Mouse (Mus musculus): ENCODE results near the gene Tnpo1.
A peak's percentile ranks its signal among the peaks of the same experiment; 100 is the strongest.

The Tnpo1 gene

DNA sequence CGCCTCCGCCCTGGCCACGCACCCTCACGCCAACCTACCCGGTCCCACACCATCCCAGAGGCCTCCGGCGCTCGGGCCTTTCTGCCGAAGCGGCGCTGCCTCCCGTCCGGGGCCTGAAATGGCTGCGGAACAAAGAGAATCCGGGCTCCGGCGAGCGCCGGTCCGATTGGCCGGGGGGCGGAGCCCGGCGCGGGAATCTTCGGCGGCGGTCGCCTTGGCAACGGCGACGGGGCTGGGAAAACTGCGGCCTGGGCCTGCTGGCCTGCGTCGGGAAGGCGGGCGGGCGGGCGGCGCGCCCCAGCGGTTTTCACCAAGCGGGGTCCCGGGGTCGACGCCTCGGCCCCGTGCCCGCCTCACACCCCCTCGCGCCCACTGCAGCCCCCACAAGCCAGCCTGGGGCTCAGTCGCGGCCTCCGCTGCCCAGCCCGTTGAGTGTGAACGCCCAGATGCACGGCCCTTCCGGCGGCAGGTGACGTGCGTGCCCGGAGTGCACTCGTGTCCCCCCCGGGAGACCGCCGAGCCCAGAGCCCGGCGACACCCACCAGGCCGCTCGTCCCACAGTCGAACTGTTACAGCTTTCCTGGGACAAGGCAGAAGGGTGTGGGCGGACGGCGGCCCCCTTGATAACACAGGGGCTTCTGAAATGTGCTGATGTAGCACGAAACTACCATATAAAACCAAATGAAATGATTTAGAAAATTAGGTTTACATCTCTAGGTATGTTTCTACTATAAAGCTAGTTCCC lies at the start of gene Tnpo1:
Gene Tnpo1 (minus strand): TSS at position 172 of the 745 bp plus-strand sequence.
- DNase-seq (ENCODE audit: low read depth, low spot score): peak; percentile 78

DNA sequence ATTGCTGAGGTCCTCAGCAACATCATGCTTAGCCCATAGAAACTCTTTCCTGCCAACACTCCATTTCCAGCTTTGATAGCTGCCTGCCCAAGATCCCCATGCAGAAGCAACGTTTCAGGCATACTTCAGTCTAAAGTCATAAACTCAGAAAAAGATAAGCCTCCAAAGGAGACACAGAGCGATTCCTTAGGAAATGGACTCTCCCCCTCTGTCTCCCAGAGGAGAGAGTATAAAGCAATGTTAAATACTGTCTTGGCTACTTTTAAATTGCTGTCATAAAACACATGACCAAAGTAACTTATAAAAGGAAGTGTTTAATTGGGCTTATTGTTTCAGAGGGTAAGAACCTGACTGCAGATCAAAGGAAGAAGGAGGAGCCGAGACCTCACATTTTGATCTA lies 45.9 kb upstream of the Tnpo1 start:
- DNase-seq (ENCODE audit: low read depth, low spot score): no peak

DNA sequence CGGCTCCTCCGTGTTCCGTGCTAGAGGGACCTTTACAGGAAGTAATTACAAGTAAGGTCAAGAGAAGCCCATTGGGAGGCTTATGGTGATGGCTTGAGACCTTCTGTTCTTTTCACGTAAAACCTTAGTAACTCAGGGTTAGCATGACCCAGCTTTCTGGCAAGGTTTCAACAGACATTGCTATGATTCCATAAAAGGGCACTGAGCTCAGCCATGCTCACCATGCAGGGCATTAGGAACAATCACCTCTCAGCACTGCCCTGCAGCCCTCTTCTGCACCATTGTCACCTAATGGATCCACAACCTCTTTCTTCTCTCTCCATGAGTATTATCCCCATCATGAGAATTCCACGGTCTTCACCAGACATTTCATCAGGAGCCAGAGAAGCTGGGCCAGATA lies 45.5 kb upstream of the Tnpo1 start:
- DNase-seq (ENCODE audit: low read depth, low spot score): no peak

DNA sequence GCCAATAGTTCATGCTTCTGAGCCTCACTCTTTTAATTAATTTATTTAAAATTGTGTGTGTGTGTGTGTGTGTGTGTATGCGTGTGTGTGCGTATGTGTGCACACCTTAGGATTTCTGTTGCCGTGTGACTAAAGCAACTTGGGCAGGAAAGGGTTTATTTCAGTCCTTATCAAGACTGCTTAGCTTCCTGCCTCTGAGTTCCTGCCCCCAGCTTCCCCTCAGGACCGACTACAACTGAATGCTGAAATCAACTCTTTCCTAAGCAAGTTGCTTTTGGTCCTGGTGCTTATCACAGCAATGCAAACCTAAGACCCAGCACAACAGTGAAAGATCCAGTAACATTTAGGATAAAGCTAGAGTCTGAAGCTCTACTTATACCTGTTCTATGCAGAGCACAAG lies 42.3 kb upstream of the Tnpo1 start:
- DNase-seq (ENCODE audit: low read depth, low spot score): no peak

DNA sequence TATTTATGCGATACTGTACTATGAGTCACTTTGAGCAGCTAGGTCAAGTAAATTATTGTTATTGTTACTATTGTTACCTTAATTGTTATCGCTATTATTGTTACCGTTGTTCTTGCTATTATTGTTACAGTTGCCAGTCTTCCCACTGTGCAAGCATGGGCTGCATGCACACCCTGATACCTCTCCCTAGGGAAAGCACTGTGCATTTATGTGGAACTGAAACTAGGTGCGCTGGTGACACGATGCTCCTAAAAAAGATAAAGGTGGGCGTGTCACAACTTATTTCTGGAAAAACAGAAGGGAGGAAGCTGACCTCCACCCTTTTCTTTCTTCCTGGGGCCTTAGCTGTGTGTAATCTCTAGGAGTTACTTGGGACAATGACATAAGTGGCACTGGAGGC lies 41.8 kb upstream of the Tnpo1 start:
- DNase-seq (ENCODE audit: low read depth, low spot score): no peak

DNA sequence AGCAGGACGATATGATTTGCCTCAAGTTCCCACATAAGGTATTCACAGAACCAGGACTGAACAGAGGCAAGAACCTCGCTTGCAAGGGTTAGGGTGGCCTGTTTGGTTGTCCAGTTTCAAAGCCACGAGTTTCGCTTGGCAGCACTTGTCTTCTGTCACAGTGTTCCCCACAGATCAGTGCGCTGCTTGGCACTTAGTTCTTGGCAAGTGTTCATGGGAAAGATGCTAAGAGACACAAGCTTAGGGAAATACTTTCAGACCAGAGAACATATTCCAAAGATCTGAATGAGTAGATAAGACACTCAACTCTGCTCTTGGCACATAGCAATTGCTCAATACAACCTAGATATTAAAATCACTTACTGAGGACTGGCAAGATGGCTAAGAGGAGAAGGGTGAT lies 40.4 kb upstream of the Tnpo1 start:
- DNase-seq (ENCODE audit: low read depth, low spot score): no peak

DNA sequence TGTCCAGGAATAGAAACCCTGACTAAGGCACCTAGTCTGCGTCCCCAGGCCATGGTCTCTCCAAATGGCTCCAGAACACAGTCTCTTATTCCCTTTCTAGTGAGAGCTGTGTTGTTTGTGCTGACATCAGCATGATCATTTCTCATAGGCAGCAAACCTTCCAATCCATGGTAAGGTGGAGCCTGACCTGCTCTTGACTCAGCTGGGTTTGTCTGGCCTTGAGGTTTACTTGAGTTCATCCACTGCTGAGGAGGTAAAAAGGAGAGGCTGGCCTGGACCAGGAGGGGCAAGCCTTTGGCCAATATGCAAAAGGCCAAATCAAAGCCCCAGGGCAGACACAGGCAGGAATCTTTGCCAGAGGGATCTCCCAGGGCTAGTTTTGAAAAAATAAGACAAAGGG lies 37.4 kb upstream of the Tnpo1 start:
- no peak for DNase-seq (ENCODE audit: low read depth, low spot score)

DNA sequence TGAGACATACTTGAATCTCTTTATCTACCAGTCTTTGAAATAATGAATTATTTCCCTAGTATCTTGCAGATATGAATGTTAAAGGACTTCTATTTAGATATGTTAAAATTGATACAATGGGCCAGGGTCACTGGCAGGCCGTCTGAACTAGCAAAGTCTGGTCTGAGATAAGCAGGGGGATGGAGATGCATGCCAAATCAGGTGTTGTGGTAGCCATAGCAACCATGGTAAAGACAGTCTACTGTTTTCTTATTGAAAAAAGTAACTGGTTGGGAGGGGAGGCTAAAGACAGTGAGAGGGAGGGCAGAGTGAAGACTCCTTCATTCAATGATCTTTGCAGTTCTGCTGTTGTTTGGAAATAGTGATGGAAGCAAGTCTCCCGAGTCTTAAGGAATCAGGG lies 32.0 kb upstream of the Tnpo1 start:
- no peak for DNase-seq (ENCODE audit: low read depth, low spot score)

DNA sequence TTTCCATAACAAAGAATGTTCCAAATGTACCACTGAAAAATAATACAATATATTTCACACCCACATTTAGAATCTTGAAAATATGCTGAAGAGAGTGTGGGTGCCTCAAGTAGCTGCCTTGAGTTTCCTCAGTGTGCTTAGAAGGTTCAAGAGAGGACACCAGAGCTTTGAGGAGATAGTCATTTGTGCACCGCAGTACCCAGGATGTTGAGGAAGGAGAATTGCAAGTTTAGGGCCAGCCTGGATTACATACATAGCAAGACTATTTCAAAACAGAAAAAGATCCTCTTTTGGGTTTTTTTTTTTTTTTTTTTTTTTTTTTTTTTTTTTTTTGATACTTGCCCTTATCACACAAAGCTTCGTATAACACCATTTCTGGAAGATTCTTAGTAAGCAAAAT lies 30.0 kb upstream of the Tnpo1 start:
- no peak for DNase-seq (ENCODE audit: low read depth, low spot score)

DNA sequence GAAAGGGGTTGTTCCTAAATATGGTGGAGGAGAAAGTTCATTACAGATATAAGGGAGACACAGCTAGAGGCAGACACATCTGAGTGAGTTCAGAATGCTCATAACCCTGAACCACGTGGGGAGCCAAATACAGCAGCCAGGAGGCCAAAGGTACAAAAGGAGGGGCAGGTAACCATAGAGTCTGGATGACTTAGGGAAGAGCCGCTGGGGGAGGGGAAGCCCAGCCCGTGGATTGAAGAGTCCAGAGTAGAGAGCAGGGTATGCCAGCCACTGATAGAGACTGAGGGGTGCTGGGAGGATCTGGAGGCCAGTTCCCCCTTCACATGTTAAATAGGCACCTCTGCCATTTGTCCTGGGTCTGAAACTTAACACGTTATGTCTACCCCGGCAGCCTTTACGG lies 29.5 kb upstream of the Tnpo1 start:
- peak; percentile 29 for DNase-seq (ENCODE audit: low read depth, low spot score)

DNA sequence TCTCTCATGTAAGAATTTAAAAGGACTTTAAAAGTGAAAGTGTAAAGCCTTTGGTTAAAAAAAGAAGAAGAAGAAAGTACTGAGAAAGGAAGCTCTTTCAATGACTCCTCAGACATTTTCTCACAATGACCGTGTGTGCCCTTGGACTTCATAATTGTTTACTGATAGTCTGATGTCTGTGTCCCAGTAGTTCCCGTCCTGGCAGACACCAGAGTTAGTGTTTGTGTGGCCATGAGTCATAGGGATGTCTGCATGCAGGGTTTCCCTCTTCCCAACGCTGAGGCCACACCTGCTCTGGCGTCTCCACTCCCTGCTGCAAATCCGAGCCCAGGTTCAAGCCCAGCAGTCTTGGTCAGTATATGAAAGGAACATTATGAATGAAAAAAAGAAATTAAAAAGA lies 29.0 kb upstream of the Tnpo1 start:
- no peak for DNase-seq (ENCODE audit: low read depth, low spot score)

DNA sequence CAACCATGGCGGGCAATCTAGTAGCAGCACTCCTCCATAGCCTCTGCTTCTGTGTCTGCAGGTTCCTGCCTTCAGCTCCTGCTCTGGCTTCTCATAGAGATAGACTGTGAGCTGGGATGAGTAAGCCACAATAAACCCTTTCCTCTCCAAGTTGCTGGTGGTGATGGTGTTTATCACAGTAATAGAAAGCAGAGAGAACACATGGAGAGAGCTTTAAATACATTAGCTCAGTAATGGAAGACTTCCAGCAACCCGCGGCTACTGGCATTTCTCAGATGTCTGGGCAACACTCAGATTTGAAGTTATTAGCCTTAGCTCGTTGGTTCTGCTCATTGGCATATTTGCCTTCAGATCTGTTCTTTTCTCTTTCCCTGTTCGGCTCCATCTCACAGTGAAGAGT lies 27.6 kb upstream of the Tnpo1 start:
- no peak for DNase-seq (ENCODE audit: low read depth, low spot score)

DNA sequence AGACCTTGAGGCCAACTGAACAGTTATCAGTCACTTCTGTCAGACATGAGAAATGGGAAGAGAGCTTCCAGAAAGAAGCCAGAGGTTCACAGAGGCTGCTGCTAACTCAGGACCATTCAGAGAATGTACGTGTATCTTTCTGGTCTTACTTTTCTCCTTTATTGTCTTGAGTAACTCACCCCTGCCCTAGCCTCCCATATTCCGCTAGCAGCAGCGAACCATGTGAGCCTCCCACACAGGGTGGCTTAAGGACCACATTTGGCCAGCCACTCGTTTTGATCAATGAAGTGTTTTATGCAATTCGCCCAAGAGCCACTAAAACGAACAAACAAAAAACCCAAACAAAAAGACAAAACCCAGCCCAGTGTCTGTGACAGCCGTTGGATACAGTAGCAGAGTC lies 25.8 kb upstream of the Tnpo1 start:
- DNase-seq (ENCODE audit: low read depth, low spot score): no peak

DNA sequence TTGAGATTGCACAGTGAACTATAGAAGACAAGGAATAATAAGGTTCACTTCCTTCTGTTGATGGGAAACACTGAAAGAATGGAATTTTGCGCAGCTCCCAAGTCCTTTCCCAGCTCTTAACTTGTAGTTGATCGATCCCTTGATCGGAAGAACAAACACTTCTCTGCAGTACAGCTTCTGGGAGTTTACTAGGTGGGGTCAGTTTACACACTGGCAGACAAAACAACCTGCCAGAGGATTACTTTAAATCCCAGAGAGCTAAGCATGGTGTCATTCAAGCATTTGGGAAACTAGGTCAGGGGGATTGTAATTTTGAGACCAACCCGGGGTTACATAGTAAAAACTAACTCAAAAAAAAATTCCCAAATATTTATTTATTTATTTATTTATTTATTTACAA lies 22.0 kb upstream of the Tnpo1 start:
- no peak for DNase-seq (ENCODE audit: low read depth, low spot score)

DNA sequence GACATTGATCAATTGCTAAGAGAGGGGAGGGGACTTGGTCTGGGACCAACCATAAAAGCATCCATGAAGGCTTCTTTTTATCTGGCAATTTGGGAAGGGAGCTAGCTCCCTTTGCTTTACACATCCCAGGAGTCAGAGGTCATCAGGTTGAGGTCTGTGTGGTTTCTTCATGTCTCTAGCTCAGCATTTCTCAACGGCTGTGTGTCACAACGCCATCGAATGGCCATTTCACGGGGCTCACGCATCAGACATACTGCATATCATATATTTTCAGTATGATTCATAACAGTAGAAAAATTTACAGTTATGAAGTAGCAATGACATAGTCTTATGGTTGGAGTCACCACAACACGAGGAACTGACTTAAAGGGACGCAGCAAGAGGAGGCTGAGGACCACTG lies 20.2 kb upstream of the Tnpo1 start:
- no peak for DNase-seq (ENCODE audit: low read depth, low spot score)

DNA sequence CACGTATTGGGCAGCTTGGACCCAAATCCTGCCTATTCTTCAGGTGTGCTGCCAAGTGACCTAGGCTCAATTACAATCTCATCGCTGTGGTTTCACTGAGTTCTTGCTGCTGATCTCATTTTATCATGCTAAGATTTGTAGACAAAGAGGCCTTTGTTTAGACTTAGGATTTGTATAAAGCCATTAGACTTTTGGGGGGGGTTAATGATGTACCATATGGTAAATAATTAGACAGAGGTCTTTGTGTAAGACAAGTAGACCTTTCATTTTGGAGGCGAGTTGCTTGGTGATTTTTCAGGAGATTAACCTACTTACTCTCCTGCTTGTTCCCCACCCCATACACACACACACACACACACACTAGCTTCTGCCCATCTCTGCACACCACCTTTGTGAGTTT lies 19.7 kb upstream of the Tnpo1 start:
- DNase-seq (ENCODE audit: low read depth, low spot score): no peak

DNA sequence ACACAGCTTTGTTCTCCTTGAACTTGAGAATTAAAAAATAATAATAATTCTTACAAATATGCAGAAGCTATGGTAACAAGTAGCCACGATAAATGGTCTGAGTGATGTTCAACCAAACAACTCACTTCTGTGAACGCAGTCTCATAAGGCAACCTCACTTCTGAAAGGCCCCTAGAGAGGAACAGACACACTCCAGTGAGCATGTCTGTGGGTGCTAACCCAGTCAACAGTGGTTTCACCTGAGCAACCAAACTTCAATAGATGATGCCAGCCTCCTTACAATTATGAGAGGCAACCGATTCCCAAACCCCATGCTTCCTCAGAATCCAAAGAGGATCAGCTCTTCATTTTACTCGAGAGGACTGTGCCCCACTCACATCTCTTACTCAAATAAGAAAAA lies 19.2 kb upstream of the Tnpo1 start:
- DNase-seq (ENCODE audit: low read depth, low spot score): no peak

DNA sequence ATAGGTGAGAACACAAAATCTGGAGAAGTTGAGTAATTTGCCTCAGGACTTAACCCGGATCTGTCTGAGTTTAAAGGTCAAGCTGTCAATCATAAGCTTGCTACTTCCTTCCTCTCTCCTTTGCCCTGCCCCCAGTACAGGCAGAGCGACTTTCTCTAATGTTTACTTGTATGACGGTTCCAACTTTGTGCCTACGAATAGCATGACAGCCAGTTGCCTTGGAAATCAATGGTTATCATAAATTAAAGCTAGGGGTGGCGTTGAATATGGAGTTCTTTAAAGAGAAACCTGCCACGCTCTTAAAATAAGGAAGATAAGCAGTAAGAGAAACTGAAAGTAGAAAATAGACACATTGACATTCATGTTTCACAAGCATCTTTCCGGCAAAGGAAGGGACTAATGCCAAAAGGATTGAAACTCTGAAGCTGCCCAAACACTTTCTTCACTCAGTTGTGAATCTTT lies 18.5 kb upstream of the Tnpo1 start:
- DNase-seq (ENCODE audit: low read depth, low spot score): no peak

DNA sequence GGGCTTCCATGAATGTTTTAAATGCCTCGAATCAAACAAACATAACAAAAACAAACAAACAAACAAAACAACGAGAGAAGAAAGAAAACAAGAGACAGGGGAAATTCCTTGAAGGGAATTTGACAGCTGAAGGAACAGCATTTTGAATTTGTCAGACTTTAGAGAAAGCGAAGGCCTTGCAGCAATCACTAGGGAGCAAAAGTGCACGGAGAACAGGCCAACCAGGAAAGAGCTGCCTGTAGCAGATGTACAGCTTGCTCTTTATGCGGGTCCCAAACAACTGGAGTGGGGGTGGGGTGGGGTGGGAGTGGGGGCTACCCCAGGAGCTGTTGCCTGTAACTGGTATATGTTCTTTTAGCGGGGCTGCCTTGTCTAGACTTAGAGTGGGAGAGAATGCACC lies 16.2 kb upstream of the Tnpo1 start:
- DNase-seq (ENCODE audit: low read depth, low spot score): no peak

DNA sequence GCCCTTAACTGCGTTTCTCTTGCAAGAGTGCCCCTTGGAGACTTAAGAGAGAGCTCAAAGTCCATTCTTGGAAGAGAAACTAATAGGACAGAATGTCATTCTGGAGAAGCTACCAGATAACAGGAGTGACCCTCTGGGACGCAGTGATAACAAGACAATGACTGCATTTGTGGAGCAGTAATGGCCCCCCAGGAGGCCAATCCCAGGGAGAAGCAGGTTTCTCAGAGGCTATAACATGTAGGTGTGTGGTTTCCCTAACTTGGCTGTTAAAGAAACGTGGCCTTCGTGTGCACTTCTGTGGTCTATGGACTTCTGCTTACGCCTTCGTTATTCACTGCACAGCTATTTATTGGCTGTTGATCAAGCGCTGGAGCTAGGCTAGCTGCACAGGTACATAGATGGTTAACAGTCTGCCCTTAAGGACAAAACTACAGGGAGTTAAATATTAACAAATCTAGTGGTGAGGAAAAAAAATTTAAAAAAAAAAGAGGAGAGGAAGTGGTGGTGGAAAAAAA lies 15.7 kb upstream of the Tnpo1 start:
- no peak for DNase-seq (ENCODE audit: low read depth, low spot score)

DNA sequence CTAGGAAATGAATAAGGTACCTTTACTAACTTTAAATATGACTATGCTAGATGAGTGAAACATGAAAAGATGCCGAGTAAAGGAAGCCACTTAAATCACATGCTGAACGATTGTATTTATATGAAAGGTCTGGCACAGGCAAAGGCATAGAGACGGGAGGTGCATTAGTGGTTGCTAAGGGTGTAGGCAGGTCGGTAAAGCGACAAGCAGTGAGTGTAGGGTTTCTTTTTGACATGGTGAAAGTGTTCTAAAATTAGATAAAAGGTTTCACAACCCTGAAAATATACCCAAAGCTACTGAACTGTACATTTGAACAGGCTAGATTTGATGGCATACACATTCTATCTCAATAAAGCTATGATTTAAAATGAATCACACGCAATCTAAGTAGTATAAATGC lies 10.9 kb upstream of the Tnpo1 start:
- DNase-seq (ENCODE audit: low read depth, low spot score): no peak

DNA sequence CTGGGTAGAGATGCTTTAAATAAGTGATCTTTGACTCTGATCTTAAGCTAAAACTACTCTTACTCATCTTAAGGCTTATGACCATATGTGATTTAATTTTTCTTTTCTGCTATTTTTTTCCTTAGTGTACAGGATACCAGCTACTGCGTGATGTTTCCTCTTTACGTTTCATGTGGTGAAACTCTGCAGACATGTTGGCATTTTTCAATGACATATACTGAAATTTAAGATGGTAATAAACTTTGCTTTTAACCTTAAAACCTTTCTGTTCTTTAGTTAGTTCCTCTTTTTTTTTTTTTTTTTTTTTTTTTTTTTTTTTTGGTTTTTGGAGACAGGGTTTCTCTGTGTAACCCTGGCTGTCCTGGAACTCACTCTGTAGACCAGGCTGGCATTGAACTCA lies 2.7 kb upstream of the Tnpo1 start:
- no peak for DNase-seq (ENCODE audit: low read depth, low spot score)

DNA sequence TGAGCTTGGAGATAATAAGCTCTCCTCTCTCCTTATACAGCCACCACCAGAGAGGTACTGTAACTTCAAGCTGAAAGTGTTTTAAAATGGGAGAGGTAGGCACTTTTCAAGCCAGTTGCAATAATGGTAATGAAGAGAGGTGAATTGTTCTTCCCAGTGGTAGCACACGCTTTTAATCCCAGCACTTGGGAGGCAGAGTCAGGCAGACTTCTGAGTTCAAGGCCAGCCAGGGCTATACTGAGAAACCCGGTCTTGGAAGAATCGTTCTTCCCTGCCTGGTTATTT lies 716 bp upstream of the Tnpo1 start:
- DNase-seq (ENCODE audit: low read depth, low spot score): peak; percentile 43

Measured in ES-CJ7 (cell line).